Comparison of ENCODE assay signal across 8 mouse cellular contexts in genomic region chr9:119978151-119978810, GRCm38 (mm10). TPM values are rescaled to one million over a fixed set of nuclear protein-coding genes. Genes with fewer than 3 reads are reported as not detected.
A peak's percentile ranks its signal among the peaks of the same experiment; 100 is the strongest.
DNase-seq lines count a peak whose midpoint lies in the region.

No protein-coding gene starts in this region.

- intact Hi-C loops in left cerebral cortex, postnatal 4 days (cut with DNase I) = no loop called here
- intact Hi-C loops in left cerebral cortex, postnatal 14 days (cut with DNase I) = no loop called here

- DNase-seq in adrenal gland, postnatal 14 days = peak; percentile 28
- no peak for DNase-seq in adrenal gland, postnatal 10 days
- DNase-seq in left cerebral cortex, postnatal 4 days = peak; percentile 42
- DNase-seq in left cerebral cortex, postnatal 14 days (ENCODE audit: low spot score in 2 of 2) = no peak
- DNase-seq in kidney, postnatal 4 days = peak; percentile 47 to 61
- peak; percentile 71 to 85 for DNase-seq in thymus, adult 18-20 months
- DNase-seq in yolk sac, embryonic 10.5 days (ENCODE audit: low spot score) = no peak
- no peak for DNase-seq in embryo, embryonic 10 days (ENCODE audit: low spot score)

RNA-seq across cellular contexts. Expression of gene Csrnp1, which starts 6.2 kb away (rescaled TPM):
- total RNA-seq in adrenal gland, postnatal 14 days (2021) = 17.8 and 24.5 TPM in 2 replicates
- total RNA-seq in adrenal gland, postnatal 10 days (2021) = 10 to 100 TPM; 11.9 to 24.0 TPM
- 1 to 10 TPM; 2.9 to 3.7 TPM for total RNA-seq in left cerebral cortex, postnatal 4 days (2021)
- total RNA-seq in left cerebral cortex, postnatal 14 days (2021) = 10 to 100 TPM in 1 of 2 experiments, 1 to 10 TPM in 1; 9.4 to 11.1 TPM

RNA-seq across cellular contexts. Expression of gene Ttc21a, which starts 40.9 kb away (rescaled TPM):
- 0.11 TPM in 2 replicates for total RNA-seq in adrenal gland, postnatal 14 days (2021)
- under 1 TPM; 0.21 to 0.33 TPM for total RNA-seq in adrenal gland, postnatal 10 days (2021)
- 1 to 10 TPM; 1.4 to 1.5 TPM for total RNA-seq in left cerebral cortex, postnatal 4 days (2021)
- total RNA-seq in left cerebral cortex, postnatal 14 days (2021) = under 1 TPM; 0.55 TPM

RNA-seq across cellular contexts. Expression of gene Gorasp1, which starts 40.9 kb away (rescaled TPM):
- total RNA-seq in adrenal gland, postnatal 14 days (2021) = 17.0 and 22.3 TPM in 2 replicates
- 10 to 100 TPM; 18.9 to 25.7 TPM for total RNA-seq in adrenal gland, postnatal 10 days (2021)
- 10 to 100 TPM; 20.2 to 22.8 TPM for total RNA-seq in left cerebral cortex, postnatal 4 days (2021)
- 10 to 100 TPM; 31.3 to 33.7 TPM for total RNA-seq in left cerebral cortex, postnatal 14 days (2021)

RNA-seq across cellular contexts. Expression of gene Xirp1, which starts 45.1 kb away (rescaled TPM):
- total RNA-seq in adrenal gland, postnatal 14 days (2021) = 0.22 and 0.30 TPM in 2 replicates
- 1 to 10 TPM; 3.1 to 7.4 TPM for total RNA-seq in adrenal gland, postnatal 10 days (2021)
- under 1 TPM in 1 of 2 experiments, not detected in 1; 0.06 TPM for total RNA-seq in left cerebral cortex, postnatal 4 days (2021)
- under 1 TPM; 0.08 to 0.09 TPM for total RNA-seq in left cerebral cortex, postnatal 14 days (2021)

Comparison
In these comparisons a context has a peak if more than half of its experiments do, and no peak if none do; other contexts are left out.
1. DNase-seq: peak in adrenal gland, postnatal 14 days (single experiment), left cerebral cortex, postnatal 4 days (single experiment), kidney, postnatal 4 days (2 of 2) and thymus, adult 18-20 months (2 of 2); none in adrenal gland, postnatal 10 days (single experiment), left cerebral cortex, postnatal 14 days (0 of 2), yolk sac, embryonic 10.5 days (single experiment) and embryo, embryonic 10 days (single experiment).